Mouse (Mus musculus) cortical plate, adult 2 months (tissue): ENCODE results near the gene BC037034.
"Not testable (repeated sequence)": the region's sequence is repeated elsewhere in the genome, so short reads cannot be mapped to it uniquely, and the experiment has no call there.

Source experiments
- CTCF ChIP-seq: fragments of 200-500 bp; IDR thresholded peaks from 2 replicates; pipeline ENCODE4 v1.5.1; 2011; ENCODE audit warnings: mild to moderate bottlenecking, control low read depth, low read length; ENCODE audit not compliant: insufficient read depth; ENCODE audit errors: extremely low read depth
- POLR2A ChIP-seq: fragments of 200-500 bp; IDR thresholded peaks from 2 replicates; pipeline ENCODE4 v1.6.1; 2011; ENCODE audit warnings: mild to moderate bottlenecking, low read length, control low read depth; ENCODE audit not compliant: insufficient read depth; ENCODE audit errors: extremely low read depth

DNA sequence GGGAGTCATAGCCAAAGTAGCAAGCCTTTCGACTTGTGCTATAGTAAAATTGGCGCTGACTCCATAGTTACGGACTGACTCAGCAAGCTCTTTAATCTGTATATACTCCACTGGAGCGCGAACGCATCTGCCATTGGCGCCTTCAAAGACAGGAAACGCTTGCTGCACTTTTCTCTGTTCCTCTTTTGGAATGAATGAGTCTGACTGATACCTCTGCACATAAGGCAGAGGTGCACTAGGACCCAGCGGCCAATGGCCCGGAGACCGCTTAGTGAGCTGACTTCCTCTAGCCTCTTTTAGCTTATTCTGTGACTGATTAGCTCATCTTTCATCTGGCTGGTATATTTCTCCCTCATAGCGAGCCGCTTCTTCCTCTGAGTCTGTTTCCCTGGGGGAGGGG is 47.2 kb downstream of the BC037034 start:
- TF ChIP-seq POLR2A, CTCF: not testable (repeated sequence)
